Mouse (Mus musculus) neural tube, embryonic 10.5 days (tissue): ENCODE measurements around the gene Gm42674.
A peak's percentile ranks its signal among the peaks of the same experiment; 100 is the strongest.

Source experiments
- DNase-seq: peaks from one replicate; pipeline ENCODE4 v3.0.0-alpha.2; 2017; ENCODE audit warnings: low spot score; ENCODE audit errors: extremely low spot score

Gene Gm42674

DNA sequence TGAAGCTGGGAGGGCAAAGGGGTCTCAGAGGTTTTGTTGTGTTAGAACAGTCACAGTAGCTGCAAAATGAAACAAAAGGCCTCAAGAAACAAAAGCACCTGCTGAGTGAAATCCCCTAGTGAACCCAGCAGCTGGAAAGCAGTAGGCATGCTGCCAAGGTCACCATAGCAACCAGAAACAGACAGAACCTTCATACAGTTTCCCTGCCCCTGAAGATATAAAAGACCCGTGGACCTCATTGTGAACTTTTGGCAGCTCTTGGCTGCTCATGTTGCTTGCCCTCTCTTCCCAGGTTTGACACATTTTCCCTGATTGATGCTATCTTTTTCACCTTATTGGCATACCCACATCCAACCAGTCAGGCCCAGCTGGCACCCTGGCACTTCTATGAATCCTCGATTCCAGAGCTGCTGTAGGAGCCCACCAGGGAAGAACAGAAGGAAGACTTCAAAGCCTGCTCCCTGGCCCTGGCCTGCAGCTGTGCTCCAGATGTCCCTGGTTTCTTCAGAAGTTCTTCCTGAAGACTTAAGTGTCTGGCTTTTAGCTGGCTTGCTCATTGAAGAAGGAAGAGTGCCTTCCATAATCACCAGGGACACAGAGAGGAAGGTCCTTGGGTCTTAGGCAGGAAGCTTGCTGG, 21.8 kb downstream of the Gm42674 start:
- no peak for DNase-seq

DNA sequence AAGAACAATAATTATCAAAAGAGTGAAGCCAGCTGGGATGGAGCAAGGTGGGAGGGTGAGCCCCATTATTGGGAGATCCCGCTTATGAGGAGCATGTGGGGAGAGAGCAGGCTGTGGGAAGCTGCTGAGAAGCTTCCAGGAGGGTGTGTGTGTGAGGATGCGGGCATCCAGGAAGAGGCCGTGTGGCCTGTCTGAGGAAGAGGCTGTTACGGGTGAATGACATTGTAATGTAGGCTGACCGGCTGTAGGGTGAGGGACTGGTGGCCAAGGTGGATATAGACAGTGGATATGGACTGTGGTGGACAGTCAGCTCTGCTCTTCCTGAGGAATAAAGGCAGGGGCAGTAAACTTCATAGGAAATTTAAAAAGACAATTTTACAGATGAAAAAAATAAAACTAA, 23.8 kb downstream of the Gm42674 start:
- DNase-seq: no peak

DNA sequence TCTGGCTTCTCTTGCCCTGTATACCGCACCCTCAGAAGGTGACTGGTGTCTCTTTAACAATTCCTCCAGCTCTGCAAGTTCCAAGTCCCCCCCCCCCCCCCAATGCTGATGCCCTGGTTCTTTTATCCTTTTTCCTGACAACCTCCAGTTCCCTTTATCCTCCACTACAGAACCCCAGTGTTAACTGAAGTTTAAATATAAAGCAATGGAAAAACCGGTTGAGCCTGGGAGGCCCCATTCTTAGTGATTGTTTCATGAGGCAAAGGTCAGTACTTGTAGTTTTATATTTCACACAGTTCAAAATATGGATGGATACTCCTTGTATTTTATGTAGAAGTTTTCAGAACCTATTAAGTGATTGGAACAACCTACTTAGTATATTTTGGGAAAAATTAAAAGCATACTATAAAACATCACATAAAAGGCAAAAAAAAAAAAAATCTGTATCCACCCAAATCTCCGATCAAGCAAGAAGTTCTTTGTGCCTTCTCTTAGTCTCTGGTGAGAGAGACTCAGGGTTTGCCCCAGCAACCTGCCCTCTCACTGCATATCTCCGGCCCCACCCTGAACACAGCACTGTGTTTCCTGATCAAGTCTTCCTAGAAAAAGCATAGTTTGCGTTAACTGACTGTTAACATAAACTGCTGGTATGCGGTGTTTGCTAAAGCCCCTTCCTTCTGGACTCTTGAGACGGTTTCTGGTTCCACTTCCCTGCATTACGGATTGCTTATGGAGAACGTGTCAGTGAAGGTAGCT, 24.7 kb downstream of the Gm42674 start:
- no peak for DNase-seq

DNA sequence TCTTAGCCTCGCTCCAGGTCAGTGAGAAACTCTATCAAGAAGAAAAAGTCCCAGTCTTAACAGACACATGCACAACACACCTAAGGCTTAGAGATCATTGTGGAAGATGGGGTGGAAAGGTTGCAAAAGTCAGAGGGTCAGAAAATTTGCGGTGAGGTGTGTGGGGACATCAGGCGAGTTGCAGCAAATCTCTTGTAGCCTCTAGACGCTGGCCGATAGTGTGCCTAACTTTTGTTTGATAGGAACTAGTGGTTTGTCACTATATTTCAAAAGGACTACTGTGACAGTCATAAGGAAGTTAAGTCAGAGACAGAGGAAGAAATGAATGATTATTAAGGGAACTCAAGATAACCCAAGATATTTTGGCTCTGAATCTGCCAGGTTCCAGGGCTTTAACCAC, 25.7 kb downstream of the Gm42674 start:
- DNase-seq: no peak

DNA sequence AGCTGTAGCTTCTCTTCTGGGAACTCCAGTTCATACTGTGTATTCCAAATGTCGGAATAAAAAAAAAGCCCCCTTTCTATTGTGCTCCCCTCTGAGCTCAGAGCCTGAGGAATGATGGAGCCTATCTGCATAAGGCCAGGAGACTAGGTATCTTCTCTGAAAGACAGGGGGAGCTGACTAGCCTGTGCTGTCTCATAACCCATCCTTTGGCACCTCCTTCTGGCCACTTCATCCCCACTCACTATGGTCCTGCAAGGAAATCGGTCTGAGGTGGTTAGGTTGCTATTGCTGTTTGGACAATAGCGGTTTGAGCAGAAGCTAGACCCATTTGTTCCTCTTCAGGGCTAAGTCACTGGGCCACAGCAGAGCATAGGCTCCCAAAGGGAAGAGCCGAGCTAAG, 26.1 kb downstream of the Gm42674 start:
- no peak for DNase-seq

DNA sequence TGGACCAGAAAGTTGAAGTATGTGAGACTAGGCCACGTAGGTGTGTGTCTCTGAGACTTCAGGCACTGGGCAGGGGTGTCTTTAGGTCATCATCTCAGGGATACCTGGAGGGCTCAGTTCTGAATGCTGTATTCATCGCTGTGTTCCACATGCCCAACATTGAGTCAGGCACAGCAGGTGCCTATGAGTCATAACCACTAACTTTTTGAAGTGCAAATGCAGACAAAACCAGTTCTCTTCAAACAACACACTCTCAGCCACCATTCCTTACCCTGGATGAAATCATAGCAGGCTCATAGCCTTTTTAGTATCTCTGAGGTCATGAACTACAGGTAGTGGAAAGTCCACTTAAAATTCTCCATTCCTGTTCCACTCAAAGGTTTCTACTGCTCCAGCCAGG, 27.6 kb downstream of the Gm42674 start:
- no peak for DNase-seq

DNA sequence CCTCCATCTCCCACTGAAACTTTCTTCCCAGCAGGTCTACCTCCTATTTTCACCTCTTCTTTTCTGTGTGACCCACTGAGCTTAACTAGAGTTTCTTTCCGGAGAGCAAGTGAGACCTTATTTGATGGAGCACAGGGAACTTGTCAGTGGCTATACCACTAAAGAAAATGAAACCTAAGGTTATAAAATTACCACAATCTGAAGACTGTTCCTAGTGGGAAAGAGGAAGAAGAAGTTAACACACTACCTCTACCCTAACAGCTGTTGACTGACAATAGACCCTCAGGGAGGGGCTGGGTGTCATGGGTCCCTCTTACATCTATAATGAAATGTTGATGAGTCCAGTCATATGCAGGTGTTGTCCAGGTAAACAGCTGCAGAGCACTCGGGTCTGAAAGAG, 30.3 kb downstream of the Gm42674 start:
- no peak for DNase-seq

DNA sequence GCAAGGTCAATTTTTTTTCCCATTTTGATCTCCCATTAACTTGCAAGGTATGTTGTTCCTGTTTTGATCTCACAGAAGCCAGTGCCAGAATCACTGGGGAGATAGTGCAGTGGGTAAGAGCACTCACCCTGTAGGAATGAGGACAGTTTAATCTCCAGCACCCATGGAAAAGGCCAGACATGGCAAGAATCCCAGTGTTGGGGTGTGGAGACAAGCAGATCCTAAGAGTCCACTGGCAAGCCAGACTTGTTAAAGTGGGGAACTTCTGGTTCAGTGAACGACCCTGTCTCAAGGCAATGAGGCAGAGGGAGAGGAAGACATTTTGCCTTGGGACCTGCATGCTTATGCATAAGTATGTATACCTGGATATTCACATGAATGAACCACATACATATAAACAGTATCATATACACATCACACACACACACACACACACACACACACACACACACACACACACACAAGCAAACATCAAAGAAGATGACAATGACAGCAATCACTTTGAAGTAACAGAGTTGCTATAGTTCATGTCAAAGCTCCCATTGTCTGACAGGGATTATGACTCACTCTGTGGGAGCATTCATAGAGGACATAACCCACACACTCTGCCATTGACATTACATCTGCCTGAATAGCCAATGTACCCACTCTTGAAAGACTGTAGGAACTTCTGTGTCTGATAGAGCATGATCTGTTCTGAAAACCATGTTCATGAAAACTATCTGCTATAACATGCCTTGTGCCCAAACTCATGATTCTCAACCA, 37.0 kb downstream of the Gm42674 start:
- DNase-seq: no peak

DNA sequence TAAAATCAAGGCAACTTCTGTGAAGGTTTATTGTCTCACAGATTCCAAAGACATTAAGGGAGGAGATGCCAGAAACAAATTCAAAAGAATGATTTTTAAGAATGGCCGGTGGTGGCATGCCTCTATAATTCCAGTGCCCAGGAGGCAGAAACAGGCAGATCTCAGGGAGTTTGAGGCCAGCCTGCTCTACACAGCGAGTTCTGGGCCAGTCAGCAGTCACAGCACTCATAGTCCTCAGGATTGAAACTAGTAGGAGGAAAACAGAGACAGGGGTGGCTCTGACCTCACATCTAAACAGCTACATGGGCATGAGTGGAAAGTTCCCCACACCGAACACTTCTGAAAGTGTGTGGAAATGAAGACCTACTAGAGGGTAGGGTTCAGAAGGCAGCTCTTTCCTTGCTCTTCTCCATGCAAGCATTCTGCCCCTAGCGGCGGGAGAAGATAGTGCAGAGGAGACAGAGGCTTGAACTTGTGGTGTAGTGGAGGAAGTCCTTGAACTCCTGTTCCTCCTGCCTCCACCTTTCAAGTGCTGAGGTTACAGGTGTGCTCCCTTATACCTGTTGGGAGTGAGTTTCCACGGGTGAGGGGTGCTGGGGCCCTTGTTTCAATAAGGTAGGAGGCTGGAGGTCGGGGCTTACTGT, 37.9 kb downstream of the Gm42674 start:
- DNase-seq: peak; percentile 41

DNA sequence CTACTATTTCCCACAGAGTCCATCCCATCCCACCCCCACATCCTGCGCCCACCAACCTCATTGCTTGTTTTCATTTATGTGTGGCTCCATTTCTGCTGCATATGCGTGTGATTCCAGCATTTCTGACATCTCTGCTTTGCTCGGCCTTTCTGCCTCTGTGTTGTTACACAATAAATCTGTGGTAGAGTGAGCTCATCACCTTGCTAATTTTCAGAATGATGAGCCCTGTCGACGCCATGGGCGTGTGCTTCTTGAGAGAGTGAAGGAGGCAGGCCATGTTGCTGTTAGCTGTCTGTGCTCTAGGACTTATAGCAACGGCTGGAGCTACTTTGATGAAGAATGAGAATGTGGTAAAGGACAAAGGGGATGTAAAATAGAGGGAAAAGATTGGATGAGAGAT, 39.3 kb downstream of the Gm42674 start:
- no peak for DNase-seq

DNA sequence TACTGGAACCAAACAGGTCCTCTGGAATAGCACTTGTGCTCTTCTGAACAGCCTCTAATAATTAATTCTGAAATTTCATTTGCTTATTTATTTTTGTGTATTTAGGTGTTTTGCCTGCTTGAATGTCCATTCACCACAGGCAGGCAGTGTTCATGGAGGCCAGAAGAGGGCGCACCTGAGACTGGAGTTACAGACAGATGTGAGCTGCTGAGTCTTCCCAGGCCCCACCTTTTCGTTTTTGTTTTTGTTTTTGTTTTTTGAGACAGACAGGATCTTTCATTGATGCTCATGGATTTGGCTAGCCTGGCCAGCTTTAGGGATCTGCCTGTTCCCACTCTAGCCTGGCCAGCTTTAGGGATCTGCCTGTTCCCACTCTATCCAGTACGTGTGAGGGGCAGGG, 42.5 kb downstream of the Gm42674 start:
- DNase-seq: no peak

DNA sequence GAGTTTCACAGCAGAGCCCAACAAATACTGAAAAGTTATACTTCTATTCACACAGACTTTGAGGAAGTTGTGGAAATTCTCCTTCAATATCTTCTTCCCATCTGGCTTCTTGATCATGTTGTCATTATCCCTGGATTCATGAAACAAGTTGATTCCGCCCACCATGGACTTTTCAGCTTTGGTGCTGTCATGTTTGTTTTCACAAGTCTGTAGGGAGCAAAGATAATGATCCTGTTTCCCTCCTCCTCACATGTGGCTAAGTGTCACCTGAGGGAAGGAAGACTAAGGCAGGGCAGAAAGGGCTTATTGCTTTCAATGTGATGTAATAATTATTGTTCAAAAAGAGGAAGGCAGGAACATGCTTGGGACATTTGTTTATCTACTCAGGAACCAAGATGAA, 45.6 kb downstream of the Gm42674 start:
- DNase-seq: no peak

DNA sequence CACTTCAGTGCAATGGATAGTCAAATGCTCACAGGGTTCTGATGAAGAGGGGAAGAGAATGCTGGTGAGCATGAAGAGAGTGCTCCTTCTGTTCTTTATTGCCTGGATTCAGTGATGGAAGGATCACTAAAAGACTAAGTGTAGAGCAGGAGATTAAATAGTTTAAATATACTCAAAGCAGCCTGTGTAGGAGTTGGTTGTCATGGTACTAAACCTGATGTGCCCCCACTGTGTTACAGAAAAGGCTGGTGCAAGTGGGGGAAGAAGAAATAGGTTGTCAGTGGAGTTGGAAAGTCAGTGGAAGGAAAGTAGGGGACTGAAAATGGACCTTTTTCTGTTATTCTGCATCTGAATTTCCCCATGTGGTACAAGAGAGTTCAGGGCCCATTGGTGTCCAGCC, 47.3 kb downstream of the Gm42674 start:
- no peak for DNase-seq

DNA sequence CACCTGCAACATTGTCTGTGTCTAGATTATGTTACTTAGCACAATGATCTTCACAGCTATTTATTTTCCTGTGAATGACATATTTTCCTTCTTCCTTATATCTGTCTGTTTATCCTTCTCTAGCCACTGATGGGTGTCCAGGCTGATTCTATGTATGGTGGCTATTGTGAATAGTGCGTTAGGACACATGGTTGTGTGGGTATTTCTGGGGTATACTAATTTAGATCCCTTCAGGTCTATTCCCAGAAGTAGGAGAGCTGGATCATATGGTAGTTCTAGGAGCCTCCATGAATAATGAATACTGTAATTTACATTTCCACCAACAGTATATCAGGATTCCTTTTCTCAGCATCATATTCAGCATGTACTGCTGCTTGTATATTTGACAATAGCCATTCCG, 48.1 kb downstream of the Gm42674 start:
- no peak for DNase-seq

DNA sequence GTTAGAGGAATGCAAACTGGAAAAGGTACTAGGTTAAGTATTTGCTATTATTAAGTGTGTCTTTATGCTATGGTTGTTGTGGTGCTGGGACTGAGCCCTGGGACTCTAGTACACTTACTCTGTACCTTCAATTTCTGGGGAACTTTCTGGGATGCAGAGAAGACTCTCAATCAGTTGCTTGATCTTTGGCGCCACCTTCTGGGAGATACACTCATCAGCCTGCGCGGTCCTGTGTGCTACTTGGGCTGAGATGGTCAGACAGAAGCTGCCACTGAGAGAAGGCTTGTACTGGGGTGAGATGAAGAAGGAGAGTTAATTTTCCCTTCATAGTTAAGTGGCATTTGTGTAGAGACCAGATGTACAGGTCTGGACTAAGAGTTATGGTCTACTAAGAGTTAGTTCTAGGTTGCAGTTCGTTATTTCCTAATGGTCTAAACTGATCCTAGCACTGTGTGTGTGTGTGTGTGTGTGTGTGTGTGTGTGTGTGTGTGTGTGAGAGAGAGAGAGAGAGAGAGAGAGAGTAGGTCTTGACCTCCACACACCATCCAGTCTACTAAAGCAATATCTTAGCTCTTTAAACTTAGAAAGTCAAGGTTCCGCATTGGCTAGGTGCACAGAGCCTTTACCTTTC, 51.3 kb downstream of the Gm42674 start:
- peak; percentile 63 for DNase-seq

DNA sequence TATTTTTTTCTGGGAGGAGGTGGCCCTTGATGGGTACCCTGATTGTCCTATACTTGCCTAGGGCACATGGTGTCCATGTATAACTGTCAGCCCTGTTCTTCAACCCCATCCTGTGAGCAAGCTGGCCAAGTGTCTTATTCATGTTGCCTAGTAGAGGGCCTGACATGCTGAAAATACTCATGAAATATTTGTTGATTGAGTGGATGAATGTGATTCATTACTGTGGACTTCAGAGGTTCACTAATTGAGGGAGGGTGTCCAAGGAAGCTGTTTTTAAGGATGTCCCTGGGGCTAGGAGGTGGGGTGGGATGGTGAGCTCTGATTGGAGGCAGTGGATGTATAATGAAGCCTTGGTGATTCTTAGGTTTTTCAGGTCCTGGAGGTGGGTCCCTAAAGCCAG, 52.0 kb downstream of the Gm42674 start, which contains the start of gene S100a7a:
S100a7a (plus strand) TSS at position 301 of the 400 bp plus-strand sequence.
- DNase-seq: no peak
